Mouse (Mus musculus) liver, embryonic 13.5 days (tissue): ENCODE measurements around the gene Lrrc71. TPM values are rescaled to one million over a fixed set of nuclear protein-coding genes. Genes with fewer than 3 reads are reported as not detected.

Source experiments
- ATAC-seq: fragments of 200-750 bp; cut with Nextera tagmentation; 2 replicates; pipeline ENCODE4 v1.8.0; 2017; ENCODE audit warnings: low read depth, mild to moderate bottlenecking, moderate number of reproducible peaks, moderate library complexity
- DNase-seq: peaks from one replicate; pipeline ENCODE4 v3.0.0; 2022
- H3K27ac ChIP-seq: fragments of 300-500 bp; sonication (generic); 2 replicates; pipeline ENCODE4 v1.5.1; 2015; ENCODE audit warnings: moderate library complexity, mild to moderate bottlenecking, inconsistent platforms
- H3K27me3 ChIP-seq: fragments of 300-500 bp; sonication (generic); 2 replicates; pipeline ENCODE4 v1.6.1; 2015; ENCODE audit warnings: mild to moderate bottlenecking, inconsistent platforms
- H3K36me3 ChIP-seq: fragments of 300-500 bp; sonication (generic); 2 replicates; pipeline ENCODE4 v1.6.1; 2015; ENCODE audit warnings: mild to moderate bottlenecking, inconsistent platforms
- H3K4me1 ChIP-seq: fragments of 300-500 bp; sonication (generic); replicated peaks from 2 replicates; pipeline ENCODE4 v1.6.1; 2015; ENCODE audit warnings: inconsistent platforms
- H3K4me2 ChIP-seq: fragments of 300-500 bp; sonication (generic); 2 replicates; pipeline ENCODE4 v1.6.1; 2015; ENCODE audit warnings: inconsistent platforms, mild to moderate bottlenecking, moderate library complexity
- H3K4me3 ChIP-seq: fragments of 300-500 bp; sonication (generic); replicated peaks from 2 replicates; pipeline ENCODE4 v1.5.1; 2015; ENCODE audit warnings: mild to moderate bottlenecking, inconsistent platforms
- H3K9ac ChIP-seq: fragments of 300-500 bp; sonication (generic); 2 replicates; pipeline ENCODE4 v1.6.1; 2015; ENCODE audit warnings: mild to moderate bottlenecking, inconsistent platforms
- H3K9me3 ChIP-seq: fragments of 300-500 bp; sonication (generic); replicated peaks from 2 replicates; pipeline ENCODE4 v1.6.1; 2016; ENCODE audit warnings: inconsistent platforms
- WGBS: fragments of 180-500 bp; shearing (Covaris S2); methylation state at CpG from one replicate; pipeline ENCODE4 v1.1.7; 2015; ENCODE audit not compliant: insufficient replicate concordance; 5-methylcytosine and 5-hydroxymethylcytosine counted together
- polyA plus RNA-seq: library from polyadenylated mRNA; unstranded; fragments of >200 nt; fragmentation: Nextera tagmentation; extraction: Ambion mirVana; gene quantifications from 2 replicates; pipeline ENCODE4 v1.2.1, GENCODE M21; 2015

Lrrc71 gene
- polyA plus RNA-seq, 1 experiment from 2014 or later, result 0.10 TPM

DNA sequence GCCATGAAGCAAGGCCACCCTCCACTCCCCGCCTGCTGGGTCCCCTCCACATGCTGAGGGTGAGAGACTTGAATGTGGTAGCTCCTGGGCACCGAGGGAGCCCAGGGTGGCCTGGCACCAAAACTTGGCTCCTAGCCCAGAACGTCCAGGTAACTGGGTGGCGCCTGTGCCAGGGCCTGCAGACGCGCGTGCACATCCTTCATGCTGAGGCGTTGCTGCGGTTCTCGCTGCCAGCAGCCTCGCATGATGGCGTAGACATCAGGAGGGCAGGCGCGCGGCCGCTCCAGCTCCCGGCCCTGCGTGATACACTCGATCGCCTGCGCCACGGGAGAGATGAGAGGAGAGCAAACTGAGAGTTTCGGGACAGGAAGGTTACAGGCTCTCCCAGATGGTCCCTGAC is 29.9 kb upstream of the Lrrc71 start:
- H3K9me3 ChIP-seq, result no peaks in the 10 kb centered on the region
- H3K4me1 ChIP-seq, result no peaks in the 10 kb centered on the region
- H3K4me2 ChIP-seq, result no peak overlapping the region
- no peak overlapping the region for H3K4me3 ChIP-seq
- peaks cover 33% of the 10 kb centered on the region for H3K27me3 ChIP-seq
- DNase-seq (no peak), ATAC-seq (no peak)
- 53% methylated on average over 23 of the region's 23 CpGs for WGBS
- no peak overlapping the region for H3K9ac ChIP-seq
- no peaks in the 10 kb centered on the region for H3K36me3 ChIP-seq
- H3K27ac ChIP-seq, result no peak overlapping the region

GRCm38 (mm10) chr3:87771088-87771487 is 22.7 kb upstream of the Lrrc71 start:
- Histone ChIP-seq H3K27ac (no peak overlapping the region), H3K27me3 (peaks cover 26% of the 10 kb centered on the region), H3K4me3 (no peak overlapping the region)

DNA sequence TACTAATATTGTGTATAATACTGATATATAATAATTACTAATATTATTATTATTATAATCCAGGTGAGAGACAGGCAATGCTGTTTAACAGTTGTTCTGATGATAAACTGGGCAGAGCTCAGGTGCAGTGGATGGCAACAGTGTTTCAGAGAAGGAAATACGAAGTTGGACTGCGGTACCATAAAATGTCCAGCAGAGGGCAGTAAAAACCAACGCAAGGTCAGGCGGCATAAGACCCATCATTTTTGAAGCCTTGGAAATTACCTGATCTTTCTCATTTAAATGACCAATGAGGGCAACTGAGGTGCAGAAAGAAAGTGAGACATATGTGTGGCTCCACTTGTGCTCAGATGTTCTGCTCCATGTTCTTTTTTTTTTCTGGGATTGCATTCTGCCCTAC is 21.9 kb upstream of the Lrrc71 start:
- H3K27ac ChIP-seq, result no peak overlapping the region
- DNase-seq (no peak), ATAC-seq (no peak)
- no peak overlapping the region for H3K4me2 ChIP-seq
- peaks cover 22% of the 10 kb centered on the region for H3K4me1 ChIP-seq
- no peak overlapping the region for H3K9ac ChIP-seq
- H3K9me3 ChIP-seq, result no peaks in the 10 kb centered on the region
- no peaks in the 10 kb centered on the region for H3K36me3 ChIP-seq
- H3K27me3 ChIP-seq, result peaks cover 26% of the 10 kb centered on the region
- WGBS, result under 1% methylated on average over 4 of the region's 4 CpGs
- H3K4me3 ChIP-seq, result no peak overlapping the region

More at GRCm38 (mm10) chr3:87771088-87771487, 22.7 kb upstream of the Lrrc71 start:
- Histone ChIP-seq H3K36me3 (no peaks in the 10 kb centered on the region), H3K9ac (no peak overlapping the region), H3K4me2 (no peak overlapping the region), H3K4me1 (peaks cover 15% of the 10 kb centered on the region), H3K9me3 (no peaks in the 10 kb centered on the region)
- ATAC-seq, result peak; percentile 54
- WGBS, result 22% methylated on average over 6 of the region's 6 CpGs
- DNase-seq, result no peak

GRCm38 (mm10) chr3:87769506-87769905 is 21.1 kb upstream of the Lrrc71 start:
- Histone ChIP-seq H3K4me2 (no peak overlapping the region), H3K9ac (no peak overlapping the region), H3K9me3 (no peaks in the 10 kb centered on the region), H3K4me3 (no peak overlapping the region), H3K27me3 (peaks cover 26% of the 10 kb centered on the region), H3K27ac (no peak overlapping the region), H3K4me1 (peaks cover 30% of the 10 kb centered on the region), H3K36me3 (no peaks in the 10 kb centered on the region)
- ATAC-seq, result no peak
- no peak for DNase-seq
- WGBS, result 64% methylated on average over 8 of the region's 8 CpGs

DNA sequence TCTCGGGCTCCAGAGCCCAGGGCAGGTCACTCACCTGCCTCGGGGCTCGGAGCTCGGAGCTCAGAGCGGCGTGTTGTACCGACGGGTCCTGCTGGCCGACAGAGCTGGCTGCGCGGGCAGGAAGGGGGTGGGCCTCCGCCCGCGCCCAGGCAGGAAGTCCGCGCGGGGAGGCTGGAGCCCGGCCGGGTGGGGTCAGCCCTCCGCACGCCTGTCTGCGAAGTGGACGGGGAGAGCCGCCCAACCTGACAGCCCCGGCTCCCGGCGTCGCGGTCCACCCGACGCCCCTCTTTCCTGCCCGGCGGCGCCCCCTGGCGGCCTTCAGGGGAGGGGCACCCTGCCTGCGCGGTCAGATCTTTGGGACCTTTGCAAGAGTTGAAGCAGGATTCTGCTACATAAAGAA is 20.4 kb upstream of the Lrrc71 start:
- Histone ChIP-seq H3K4me2 (peak overlapping the region; percentile 63), H3K9me3 (no peaks in the 10 kb centered on the region), H3K4me3 (peak overlapping the region; percentile 51), H3K4me1 (peaks cover 37% of the 10 kb centered on the region), H3K9ac (peak overlapping the region; percentile 50), H3K36me3 (no peaks in the 10 kb centered on the region), H3K27me3 (peaks cover 26% of the 10 kb centered on the region), H3K27ac (peak overlapping the region; percentile 58)
- DNase-seq, result peak; percentile 53
- peak; percentile 49 for ATAC-seq
- WGBS, result under 1% methylated on average over 36 of the region's 37 CpGs

GRCm38 (mm10) chr3:87768431-87768830 is 20.0 kb upstream of the Lrrc71 start:
- Histone ChIP-seq H3K36me3 (no peaks in the 10 kb centered on the region), H3K27ac (peak overlapping the region; percentile 58), H3K9me3 (no peaks in the 10 kb centered on the region), H3K4me3 (peak overlapping the region; percentile 51), H3K4me1 (peaks cover 41% of the 10 kb centered on the region), H3K9ac (peak overlapping the region; percentile 50), H3K27me3 (peaks cover 26% of the 10 kb centered on the region), H3K4me2 (peak overlapping the region; percentile 63)
- DNase-seq, result no peak
- WGBS, result 23% methylated on average over 6 of the region's 6 CpGs
- ATAC-seq, result no peak

DNA sequence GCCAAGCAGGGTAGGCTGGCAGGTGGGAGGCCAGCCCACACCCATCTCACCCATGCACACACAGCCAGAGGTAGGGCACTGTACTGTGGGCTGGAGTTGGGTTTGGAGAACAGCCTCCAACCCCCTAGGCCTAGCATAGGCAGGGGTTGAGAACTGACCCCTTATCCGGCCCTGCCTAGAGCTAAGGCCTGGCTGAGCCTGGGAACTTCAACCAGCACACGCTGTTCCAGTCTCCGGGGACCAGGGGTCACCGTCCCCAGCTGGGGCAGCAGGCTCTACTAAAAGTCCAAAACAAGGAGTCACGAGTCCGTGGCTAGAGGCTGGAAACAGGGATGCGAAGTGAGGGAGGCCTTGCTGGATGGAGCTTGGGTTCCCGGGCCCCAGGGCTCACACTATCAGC is 19.3 kb upstream of the Lrrc71 start:
- H3K4me3 ChIP-seq, result peak overlapping the region; percentile 51
- peak overlapping the region; percentile 63 for H3K4me2 ChIP-seq
- ATAC-seq (no peak), DNase-seq (no peak)
- peak overlapping the region; percentile 58 for H3K27ac ChIP-seq
- WGBS, result 50% methylated on average over 8 of the region's 8 CpGs
- H3K36me3 ChIP-seq, result no peaks in the 10 kb centered on the region
- peaks cover 45% of the 10 kb centered on the region for H3K4me1 ChIP-seq
- H3K27me3 ChIP-seq, result peaks cover 26% of the 10 kb centered on the region
- no peaks in the 10 kb centered on the region for H3K9me3 ChIP-seq
- H3K9ac ChIP-seq, result peak overlapping the region; percentile 50

DNA sequence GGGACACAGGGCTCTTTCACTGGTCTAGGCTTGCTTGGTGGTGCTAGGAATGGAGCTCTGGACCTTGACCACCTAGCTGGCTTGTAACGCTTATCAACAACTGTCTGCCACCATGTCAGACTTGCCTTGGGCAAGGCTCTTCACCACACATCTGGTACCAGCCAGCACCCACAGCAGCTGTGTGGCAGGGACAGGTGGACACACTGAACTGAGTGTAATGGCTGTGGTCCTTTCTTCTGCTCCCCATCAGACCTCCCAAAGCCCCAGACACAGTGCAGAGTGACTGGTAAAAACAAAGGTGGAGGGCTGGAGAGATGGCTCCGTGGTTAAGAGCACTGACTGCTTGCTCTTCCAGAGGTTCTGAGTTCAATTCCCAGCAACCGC is 17.9 kb upstream of the Lrrc71 start:
- H3K9me3 ChIP-seq, result no peaks in the 10 kb centered on the region
- 56% methylated on average over 3 of the region's 3 CpGs for WGBS
- ATAC-seq, result no peak
- no peak overlapping the region for H3K9ac ChIP-seq
- DNase-seq, result no peak
- no peaks in the 10 kb centered on the region for H3K36me3 ChIP-seq
- peak overlapping the region; percentile 81 for H3K27ac ChIP-seq
- peaks cover 22% of the 10 kb centered on the region for H3K27me3 ChIP-seq
- peak overlapping the region; percentile 63 for H3K4me2 ChIP-seq
- H3K4me1 ChIP-seq, result peaks cover 56% of the 10 kb centered on the region
- H3K4me3 ChIP-seq, result no peak overlapping the region

- ATAC-seq (no peak), DNase-seq (no peak)
- peak overlapping the region; percentile 81 for H3K27ac ChIP-seq
- peak overlapping the region; percentile 63 for H3K4me2 ChIP-seq
- H3K27me3 ChIP-seq, result peaks cover 22% of the 10 kb centered on the region
- WGBS, result 46% methylated on average over 5 of the region's 5 CpGs
- no peak overlapping the region for H3K9ac ChIP-seq
- peaks cover 56% of the 10 kb centered on the region for H3K4me1 ChIP-seq
- no peaks in the 10 kb centered on the region for H3K9me3 ChIP-seq
- H3K4me3 ChIP-seq, result no peak overlapping the region
- H3K36me3 ChIP-seq, result no peaks in the 10 kb centered on the region
Observed at GRCm38 (mm10) chr3:87765631-87766283, 17.3 kb upstream of the Lrrc71 start.

DNA sequence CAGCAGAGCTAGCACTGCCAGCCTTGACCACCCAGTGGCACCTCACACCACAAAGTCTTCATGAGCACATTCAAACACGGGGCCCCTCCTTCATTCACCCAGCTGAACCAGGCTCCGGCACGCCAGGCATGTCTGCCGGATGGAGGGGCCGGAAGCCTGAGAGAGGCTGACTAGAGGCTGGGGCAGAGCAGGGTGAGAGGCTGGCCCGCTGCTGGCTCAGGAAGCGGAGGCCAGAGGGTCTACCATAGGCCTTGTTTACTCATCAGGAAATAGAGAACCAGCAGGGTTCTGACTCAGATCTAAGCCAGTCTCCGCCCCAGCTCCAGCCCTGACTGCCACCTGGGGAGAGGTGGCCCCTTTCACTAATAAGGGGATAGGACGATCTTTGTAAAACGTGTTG is 16.7 kb upstream of the Lrrc71 start:
- peak overlapping the region; percentile 63 for H3K4me2 ChIP-seq
- H3K36me3 ChIP-seq, result no peaks in the 10 kb centered on the region
- peaks cover 53% of the 10 kb centered on the region for H3K4me1 ChIP-seq
- H3K27ac ChIP-seq, result peak overlapping the region; percentile 81
- peaks cover 22% of the 10 kb centered on the region for H3K27me3 ChIP-seq
- H3K9ac ChIP-seq, result no peak overlapping the region
- WGBS, result 10% methylated on average over 10 of the region's 10 CpGs
- peak; percentile 24 for DNase-seq
- 0 out of 2 replicates have a peak overlapping the region, but pooled peaks have one; percentile 3 for H3K4me3 ChIP-seq
- H3K9me3 ChIP-seq, result no peaks in the 10 kb centered on the region
- peak; percentile 58 for ATAC-seq

GRCm38 (mm10) chr3:87764506-87764905 is 16.1 kb upstream of the Lrrc71 start:
- H3K36me3 ChIP-seq, result no peaks in the 10 kb centered on the region
- H3K9ac ChIP-seq, result no peak overlapping the region
- 0 out of 2 replicates have a peak overlapping the region, but pooled peaks have one; percentile 3 for H3K4me3 ChIP-seq
- 15% methylated on average over 10 of the region's 10 CpGs for WGBS
- peaks cover 53% of the 10 kb centered on the region for H3K4me1 ChIP-seq
- H3K27ac ChIP-seq, result peak overlapping the region; percentile 81
- DNase-seq (no peak), ATAC-seq (no peak)
- no peaks in the 10 kb centered on the region for H3K9me3 ChIP-seq
- peaks cover 18% of the 10 kb centered on the region for H3K27me3 ChIP-seq
- H3K4me2 ChIP-seq, result peak overlapping the region; percentile 63

DNA sequence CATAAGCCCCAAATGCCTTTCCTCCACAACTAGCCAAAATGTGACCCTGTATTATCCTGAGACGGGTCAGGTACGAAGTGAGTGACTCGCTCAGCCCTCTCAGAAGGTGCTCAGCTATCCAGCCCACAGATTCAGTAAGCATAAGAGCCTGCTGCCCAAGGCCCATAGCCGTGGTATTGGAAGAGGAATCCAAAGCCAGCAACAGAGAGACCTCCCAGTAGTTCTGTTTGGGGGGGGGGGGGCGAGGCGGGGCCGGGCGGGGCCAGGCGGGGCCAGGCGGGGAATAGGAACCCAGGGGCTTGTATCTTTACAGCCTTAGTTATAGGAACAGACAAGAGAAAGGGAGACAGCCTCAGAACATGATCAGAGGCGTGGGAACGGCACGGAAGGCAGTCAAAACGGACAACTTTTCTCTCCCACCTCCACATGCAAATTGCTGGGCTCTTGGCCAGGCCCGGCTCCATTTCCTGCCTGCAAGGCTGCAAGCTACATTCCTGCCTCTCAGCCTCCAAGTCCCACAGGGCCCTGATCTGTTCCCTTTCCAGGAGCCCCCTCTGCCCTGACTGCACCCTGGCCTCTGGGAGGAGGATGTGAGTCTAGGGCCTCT is 15.4 kb upstream of the Lrrc71 start:
- WGBS, result 18% methylated on average over 15 of the region's 15 CpGs
- Histone ChIP-seq H3K36me3 (no peaks in the 10 kb centered on the region), H3K27me3 (peaks cover 12% of the 10 kb centered on the region), H3K4me3 (no peak overlapping the region), H3K4me1 (peaks cover 54% of the 10 kb centered on the region), H3K27ac (peak overlapping the region; percentile 81), H3K9me3 (no peaks in the 10 kb centered on the region), H3K9ac (no peak overlapping the region), H3K4me2 (peak overlapping the region; percentile 63; the same call in 1 of the 2 replicates)
- no peak for ATAC-seq
- no peak for DNase-seq
